Mouse (Mus musculus): Measurements from ENCODE around the gene Gcfc2.

GRCm38 (mm10) chr6:81987580-81987979 lies 64.1 kb downstream of the Gcfc2 start:
- TF ChIP-seq POLR2A (IDR thresholded peaks at IDR 0.05; ENCODE audit: borderline replicate concordance, extremely low read depth, low read depth, low read length) (no peak), CTCF (IDR thresholded peaks at IDR 0.05; ENCODE audit: insufficient read depth, low read length) (no peak)

Data from lung, adult 2 months (tissue).